Mouse (Mus musculus): ENCODE data around the gene Eif3k.

The Eif3k gene

DNA sequence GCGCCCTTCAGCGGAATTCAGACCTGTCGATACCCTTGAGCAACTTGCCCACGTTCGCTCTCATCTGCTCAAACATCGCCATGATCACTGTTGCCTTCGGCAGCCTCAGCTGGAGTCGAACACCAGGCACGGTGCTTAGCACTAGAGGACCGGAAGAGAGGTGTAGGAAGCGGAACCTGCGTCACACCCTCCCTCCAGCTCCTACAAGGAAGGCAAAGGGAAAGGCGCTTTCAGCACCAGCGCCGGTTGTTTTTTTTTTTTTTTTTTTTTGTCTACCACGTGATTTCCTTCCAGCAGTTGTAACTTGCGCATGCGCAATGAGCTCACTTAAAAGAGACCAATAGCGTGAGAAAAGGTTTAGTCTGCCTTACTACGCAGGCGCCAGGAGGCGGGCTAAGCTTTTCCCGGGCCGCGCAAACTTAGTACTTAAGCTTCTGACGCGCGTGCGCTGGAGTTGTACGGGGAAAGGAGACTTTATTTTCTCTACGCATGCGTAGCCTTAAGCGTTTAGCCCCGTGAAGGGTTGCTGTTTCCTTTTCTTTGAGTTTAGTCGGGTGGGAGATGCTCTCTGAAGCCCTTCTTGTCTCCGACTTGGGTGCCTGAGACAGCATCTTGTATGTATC is at the start of gene Eif3k, which contains the start of gene Map4k1:
Gene Eif3k (minus strand): TSS at position 214 of the 623 bp plus-strand sequence.
Gene Map4k1 (plus strand): TSS at position 400 of the 623 bp plus-strand sequence.
- DNase-seq = peak; percentile 100

GRCm38 (mm10) chr7:29029690-29030656 is 48.3 kb upstream of the Eif3k start:
- DNase-seq = no peak

DNA sequence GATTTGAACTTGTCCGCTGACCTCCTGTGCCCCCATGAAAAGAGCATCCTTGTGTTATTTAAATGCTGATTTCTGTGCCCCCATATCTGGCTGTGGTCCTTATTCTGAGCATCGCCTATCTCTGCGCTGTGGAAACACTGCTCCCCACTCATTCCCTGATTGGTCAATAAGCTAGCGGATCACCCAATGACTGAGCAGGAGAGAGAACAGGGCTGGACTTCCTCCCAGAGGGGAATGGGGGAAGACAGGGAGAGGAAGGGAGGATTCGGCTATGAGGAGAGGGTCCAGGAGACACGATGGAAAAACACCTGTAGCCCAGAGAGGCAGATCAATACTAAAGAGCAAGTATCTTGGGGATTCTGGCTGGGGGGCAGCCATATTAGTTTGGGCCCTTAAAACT is 47.1 kb upstream of the Eif3k start:
- no peak for DNase-seq

- DNase-seq = no peak
Measured at GRCm38 (mm10) chr7:29026811-29027210, 45.1 kb upstream of the Eif3k start.

- no peak for DNase-seq
Measured at GRCm38 (mm10) chr7:29026195-29026594, 44.5 kb upstream of the Eif3k start.

- no peak for DNase-seq
Measured at GRCm38 (mm10) chr7:29025566-29025965, 43.9 kb upstream of the Eif3k start.

- DNase-seq = no peak
Measured at GRCm38 (mm10) chr7:29023514-29023913, 41.9 kb upstream of the Eif3k start.

GRCm38 (mm10) chr7:29022479-29022878 is 40.8 kb upstream of the Eif3k start:
- no peak for DNase-seq

DNA sequence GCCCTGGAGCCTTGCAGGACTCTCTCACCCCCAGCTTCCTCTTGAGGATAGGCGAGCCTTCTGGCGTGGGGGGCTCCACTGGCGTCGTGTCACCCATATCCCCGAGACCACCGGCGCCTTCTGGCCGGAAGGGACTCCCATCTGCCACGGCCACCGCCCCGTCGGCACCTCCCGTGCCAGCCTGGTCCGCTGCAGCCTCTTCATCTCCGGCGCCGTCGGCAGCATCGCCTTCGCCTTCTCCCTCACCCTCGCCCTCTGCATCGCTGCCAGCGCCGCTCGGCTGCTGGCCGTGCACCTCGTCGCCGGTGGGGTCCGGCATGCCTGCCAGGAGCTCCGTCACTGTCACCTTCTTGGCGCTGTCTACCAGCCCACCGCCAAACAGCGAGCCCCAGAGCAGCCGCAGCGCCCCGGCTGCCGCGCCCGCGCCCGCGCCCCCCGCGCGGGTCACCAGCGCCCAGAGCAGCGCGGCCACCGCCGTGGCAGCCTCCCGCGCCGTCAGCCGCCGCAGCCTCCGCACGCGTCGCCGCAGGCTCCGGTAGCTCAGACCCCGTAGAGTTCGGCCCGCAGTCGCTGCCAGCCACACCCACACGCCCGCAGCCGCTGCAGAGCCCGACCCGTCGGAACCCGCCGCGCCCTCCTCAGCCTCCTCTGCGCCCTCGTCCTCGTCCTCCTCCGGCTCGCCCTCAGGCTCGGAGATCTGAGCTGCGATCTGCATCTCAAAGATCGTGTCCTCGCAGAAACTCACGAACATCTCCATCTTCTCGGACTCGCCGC is 38.0 kb upstream of the Eif3k start:
- no peak for DNase-seq

- no peak for DNase-seq
Measured at GRCm38 (mm10) chr7:29017222-29017621, 35.6 kb upstream of the Eif3k start.

- DNase-seq = no peak
Measured at GRCm38 (mm10) chr7:29016440-29016839, 34.8 kb upstream of the Eif3k start.

DNA sequence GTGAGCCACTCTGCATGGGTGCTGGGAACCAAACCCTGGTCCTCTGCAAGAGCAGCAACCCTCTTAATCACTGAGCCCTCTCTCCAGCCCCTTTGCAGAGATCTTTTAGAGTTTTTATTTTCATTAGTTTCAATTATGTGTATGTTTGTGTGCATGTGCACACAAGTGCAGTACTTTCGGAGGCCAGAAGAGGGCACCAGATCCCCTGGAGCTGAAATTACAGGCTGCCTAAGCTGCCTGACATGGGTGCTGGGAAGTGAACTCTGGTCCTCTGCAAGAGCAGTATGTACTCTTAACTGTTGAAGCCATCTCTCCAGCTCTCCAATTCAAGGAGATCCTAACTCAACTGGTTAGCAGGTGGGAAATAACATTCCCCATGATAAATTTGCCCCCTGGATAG is 33.3 kb upstream of the Eif3k start:
- no peak for DNase-seq

DNA sequence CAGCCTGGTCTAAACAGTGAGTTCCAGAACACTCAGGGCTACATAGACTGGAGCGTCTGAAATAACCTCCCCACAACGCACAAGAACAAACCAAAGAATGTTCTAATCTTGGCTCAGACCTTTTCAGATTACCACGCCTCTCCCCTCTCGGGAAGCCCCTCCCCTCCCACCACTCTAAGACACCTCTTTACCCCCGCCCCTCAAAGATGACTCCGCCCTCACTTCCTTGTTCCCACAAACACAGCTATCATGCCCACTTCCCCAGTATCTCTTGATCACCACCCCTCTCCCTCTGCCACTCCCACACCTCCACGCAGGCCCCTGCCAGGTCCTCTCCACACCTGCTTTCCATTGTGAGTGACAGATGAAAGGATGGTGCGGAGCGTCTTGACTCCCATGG is 27.1 kb upstream of the Eif3k start:
- DNase-seq = no peak

DNA sequence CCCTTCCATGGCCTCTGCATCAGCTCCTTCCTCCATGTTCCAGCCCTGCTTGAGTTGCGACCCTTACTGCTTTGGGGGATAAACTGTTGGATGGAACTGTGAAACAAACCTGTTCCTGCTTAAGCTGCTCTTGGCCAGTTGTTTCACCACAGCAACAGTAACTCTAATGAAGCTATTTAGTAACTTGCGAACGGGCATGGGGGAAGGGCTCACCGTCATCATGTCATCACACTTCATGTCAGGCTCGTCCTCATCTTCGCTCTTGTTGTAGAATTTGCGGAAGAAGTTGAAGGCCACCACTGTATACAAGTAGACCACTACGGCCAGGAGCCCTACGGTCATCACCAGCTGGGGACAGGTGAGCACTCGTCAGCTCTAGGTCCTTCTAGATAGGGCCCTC is 26.5 kb upstream of the Eif3k start:
- DNase-seq = no peak

GRCm38 (mm10) chr7:29007224-29008101 is 25.8 kb upstream of the Eif3k start:
- DNase-seq = no peak

GRCm38 (mm10) chr7:29000651-29001605 is 19.3 kb upstream of the Eif3k start:
- DNase-seq = peak; percentile 95

GRCm38 (mm10) chr7:28993402-28993801 is 11.7 kb upstream of the Eif3k start:
- DNase-seq = no peak

DNA sequence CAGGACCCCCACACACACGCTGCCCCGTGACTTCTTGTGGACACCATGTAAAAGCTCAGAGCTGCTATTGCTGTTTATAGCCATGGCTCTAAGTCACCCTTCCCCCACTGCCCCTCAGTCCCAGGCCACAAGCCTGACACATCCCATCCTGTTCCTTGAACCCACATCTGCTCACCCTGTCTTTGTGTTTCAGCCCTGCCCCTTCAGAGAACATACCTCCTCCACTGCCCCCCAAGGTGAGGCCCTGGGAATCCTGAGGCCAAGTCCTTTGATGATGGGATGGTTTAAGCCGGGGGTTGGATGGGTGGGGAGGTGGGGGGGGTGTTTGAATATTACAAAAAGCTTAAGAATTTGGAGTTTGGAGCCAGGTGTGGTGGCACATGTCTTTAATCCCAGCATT is 11.3 kb upstream of the Eif3k start:
- no peak for DNase-seq

DNA sequence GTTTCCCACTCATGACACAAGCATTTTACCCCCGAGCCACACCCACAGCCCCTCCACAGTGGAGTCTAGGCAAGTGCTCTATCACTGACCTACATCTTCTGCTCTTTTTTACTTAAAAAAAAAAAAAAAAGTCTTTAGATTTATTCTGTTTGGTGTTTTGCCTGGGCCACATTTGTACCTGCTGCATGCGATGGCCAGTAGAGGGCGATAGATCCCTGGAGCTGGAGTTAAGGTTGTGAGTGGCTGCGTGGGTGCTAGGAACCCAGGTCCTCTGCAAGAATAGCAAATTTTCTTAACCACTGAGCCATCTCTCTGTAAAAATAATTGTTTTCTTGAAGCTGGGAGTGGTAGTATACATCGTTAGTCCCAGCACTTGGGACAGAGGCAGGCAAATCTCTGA is 10.0 kb upstream of the Eif3k start:
- no peak for DNase-seq

- no peak for DNase-seq
Measured at GRCm38 (mm10) chr7:28990766-28991273, 9.2 kb upstream of the Eif3k start.

DNA sequence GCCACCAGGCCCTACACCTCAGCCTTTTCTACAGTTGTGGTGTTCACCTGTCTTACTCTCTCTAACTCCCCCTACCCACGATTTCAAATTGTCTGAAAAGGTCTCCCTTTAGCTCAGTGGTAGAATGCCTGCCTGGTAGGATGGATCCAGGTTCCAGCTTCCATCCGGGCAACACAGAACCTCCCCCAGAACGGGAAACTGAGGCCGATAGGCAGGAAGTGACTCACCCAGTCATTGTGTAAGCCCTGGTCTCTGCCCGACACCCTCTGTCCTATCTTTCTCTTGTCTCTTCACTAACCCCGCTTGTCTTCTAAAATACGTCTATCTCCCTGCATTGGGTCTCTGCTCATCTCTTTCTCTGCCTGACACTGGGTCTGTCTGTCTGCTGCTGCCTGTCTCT is 3.5 kb upstream of the Eif3k start:
- DNase-seq = peak; percentile 82
